Mouse (Mus musculus) yolk sac, embryonic 10.5 days (tissue): ENCODE measurements around the gene Timeless.
"Not testable (repeated sequence)": the region's sequence is repeated elsewhere in the genome, so short reads cannot be mapped to it uniquely, and the experiment has no call there.

Source experiments
- DNase-seq: peaks from one replicate; pipeline ENCODE4 v3.0.0-alpha.2; 2017; ENCODE audit warnings: low spot score

Gene Timeless

DNA sequence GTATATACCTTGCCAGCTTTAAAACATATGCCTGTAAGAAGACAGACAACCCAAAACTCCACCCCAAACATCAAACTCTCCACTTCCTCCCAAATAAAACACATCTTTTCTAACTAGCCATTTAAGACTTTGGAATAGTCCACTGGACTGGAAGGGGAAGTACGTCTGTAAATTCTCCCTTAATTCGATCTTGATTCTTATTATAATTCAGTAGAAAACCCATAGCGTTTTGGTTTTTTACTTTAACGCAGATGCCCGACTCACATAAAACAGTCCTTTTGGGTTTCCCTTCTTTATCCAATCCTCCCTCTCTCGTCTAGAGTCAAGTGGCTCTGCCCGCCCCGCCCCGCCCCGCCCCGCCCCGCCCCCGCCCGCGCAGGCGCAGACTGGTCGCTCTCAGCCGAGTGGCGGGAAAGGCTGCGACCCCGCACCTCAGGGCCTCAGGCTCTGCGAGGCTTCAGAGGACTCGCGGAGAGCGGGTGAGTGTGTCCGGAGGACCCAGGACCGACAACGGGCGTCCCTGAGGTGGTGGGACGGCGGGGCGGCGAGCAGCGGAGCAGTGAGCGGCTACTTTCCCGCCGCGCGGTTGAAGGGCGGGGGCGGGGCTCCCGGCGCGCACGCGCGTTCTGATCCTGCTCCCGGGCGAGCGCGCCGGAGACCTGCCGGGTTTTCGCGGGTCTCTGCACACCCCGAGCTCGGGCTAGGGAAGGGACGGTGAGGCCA lies at the start of gene Timeless:
Timeless (plus strand) TSS at position 369 of the 723 bp plus-strand sequence.
- peak; percentile 89 for DNase-seq

DNA sequence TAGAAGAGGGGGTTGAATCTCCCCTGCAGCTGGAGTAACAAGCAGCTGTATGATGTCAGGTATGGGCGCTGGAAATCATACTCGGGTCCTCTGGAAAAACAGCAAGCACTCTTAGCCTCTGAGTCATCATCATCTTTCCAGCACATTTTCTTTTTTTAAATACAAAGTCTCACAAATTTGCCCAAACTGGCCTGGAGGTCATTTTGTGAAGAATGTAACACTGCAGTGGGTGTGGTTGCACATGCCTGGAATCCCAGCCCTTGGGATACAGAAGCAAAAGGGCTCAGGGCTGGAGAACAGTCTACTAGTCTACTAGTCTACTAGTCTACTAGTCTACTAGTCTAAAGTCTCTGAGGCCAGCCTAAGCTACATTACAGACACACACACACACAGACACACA lies 47.6 kb upstream of the Timeless start:
- no peak for DNase-seq

DNA sequence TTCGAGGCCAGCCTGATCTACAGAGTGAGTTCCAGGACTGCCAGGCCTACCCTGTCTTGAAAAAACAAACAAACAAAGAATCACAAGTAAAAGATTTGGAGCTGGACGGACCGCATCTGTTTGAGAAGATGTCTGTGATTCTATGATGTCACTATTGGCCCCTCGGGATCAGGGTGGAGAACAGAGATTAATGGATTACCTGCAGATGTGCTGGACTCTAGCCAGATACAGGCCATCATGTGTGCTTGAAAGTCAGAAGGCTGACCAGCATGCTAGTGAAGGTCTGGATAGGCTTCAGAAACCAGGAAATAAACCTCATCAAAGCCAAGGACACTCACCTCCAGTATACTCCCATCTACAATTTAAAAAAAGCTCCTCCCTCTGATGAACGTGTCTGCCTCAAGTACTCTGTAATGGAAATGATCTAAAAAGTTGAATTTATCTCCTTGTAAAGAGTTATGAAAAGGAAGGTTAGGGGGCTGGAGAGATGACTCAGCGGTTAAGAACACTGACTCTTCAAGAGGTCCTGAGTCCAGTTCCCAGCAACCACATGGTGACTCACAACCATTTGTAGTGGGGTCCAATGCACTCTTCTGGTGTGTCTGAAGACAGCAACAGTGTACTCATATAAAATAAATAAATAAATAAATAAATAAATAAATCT lies 46.5 kb upstream of the Timeless start:
- DNase-seq: no peak

DNA sequence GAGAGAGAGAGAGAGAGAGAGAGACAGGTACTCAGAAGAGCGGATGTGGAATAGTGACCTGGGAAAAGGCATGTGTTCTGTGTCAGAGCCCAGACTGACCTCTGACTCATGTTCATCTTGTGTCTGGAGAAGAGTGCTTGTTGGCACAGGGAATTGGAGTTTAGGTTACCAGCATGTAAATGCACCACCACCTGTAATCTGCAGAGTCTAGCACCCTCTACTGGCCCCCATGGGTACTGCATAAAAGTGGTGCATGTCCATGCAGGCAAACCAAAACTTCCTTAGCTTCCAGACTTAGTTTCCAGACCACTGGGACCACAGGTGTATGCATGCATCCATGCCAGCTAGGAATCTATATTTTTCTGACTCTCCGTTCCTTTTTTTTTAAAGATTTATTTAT lies 45.9 kb upstream of the Timeless start:
- peak; percentile 82 for DNase-seq

GRCm38 (mm10) chr10:128187181-128187605 lies 44.7 kb upstream of the Timeless start:
- no peak for DNase-seq

- no peak for DNase-seq
These were observed 43.5 kb upstream of the Timeless start for GRCm38 (mm10) chr10:128188242-128188877.

DNA sequence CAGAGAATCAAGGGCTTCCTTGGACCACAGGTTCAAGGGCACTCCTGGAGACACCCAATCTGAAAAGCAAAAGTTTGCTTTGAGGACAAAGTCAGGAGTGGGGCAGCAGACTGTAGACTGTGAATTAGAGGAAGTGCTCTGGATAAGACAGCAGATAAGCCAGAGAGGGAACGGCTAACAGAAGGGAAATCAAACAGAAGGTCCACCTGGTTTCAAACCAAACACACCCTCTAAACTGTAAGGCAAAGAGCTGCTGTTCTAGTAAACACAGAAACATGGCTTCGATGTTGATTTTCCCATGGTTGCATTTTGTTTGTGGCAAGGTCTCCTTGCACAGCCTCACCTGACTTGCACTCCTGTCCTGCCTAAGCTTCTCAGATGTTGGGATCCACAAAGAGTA lies 40.4 kb upstream of the Timeless start:
- DNase-seq: no peak

- not testable (repeated sequence) for DNase-seq
These were observed 39.7 kb upstream of the Timeless start for GRCm38 (mm10) chr10:128192030-128192766.

GRCm38 (mm10) chr10:128193113-128193512 lies 38.8 kb upstream of the Timeless start:
- no peak for DNase-seq

DNA sequence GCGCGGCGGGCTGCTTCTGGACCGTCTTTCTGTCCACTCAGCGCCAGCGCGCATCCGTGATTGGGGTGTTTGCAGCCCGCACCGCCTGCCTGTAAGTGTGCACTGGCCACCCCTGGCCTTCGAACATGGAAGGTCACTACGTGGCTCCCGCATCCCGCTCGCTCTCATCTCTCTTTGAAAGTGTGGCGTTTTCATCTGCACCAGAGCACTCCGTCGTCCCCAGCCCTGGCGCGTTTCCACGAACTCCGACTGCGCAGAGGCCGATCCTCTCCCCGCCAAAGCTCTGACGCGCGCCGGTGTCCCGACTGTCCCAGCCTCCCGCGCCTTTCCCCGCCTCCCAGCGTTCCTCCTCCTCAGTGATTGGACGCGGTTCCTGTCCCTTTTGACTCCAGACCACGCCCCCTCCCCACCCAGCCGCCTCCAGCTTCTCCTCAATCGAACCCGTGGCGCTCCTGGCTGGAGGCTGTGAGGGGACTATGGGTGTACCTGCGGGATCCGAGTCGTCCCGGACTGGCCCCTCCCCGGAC lies 37.8 kb upstream of the Timeless start, which contains the start of gene Gls2:
Gls2 (plus strand) TSS at position 434 of the 527 bp plus-strand sequence.
- peak; percentile 99 for DNase-seq

- DNase-seq: no peak
These were observed 37.1 kb upstream of the Timeless start for GRCm38 (mm10) chr10:128194551-128195461.

DNA sequence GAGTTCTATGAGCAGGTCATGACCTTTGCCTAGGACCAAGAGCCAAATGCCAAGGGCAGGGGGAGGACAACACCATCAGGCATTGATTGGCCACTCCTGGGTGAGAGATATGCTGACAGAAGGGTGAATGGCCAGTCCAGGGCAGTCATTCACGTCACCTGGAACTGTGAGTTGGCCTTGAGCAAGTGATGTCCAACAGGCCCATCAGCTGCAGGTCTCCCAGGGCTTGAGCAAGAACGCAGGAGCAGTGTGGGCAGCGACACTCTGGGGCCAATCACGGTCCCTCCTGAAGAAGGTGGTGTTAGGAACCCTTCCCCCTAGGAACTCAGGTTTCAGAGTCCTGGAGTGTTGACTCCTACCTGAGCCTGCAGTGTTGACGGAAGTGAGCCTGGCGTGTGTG lies 30.0 kb upstream of the Timeless start:
- peak; percentile 26 for DNase-seq

DNA sequence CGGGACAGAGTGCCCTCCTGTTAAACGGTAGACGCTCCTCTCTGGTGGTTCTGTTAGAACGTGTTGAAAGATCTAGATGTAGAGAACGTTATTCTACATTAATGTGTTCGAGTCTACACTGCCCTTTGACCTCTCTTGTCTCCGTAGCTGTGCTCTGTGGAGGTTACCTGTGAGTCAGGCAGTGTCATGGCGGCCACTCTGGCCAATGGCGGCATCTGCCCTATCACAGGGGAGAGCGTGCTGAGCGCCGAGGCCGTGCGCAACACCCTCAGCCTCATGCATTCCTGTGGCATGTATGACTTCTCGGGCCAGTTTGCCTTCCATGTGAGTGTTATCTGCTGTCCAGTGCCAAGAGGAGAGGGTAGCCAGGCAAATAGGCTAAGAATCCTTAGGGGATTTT lies 26.9 kb upstream of the Timeless start:
- DNase-seq: peak; percentile 55

DNA sequence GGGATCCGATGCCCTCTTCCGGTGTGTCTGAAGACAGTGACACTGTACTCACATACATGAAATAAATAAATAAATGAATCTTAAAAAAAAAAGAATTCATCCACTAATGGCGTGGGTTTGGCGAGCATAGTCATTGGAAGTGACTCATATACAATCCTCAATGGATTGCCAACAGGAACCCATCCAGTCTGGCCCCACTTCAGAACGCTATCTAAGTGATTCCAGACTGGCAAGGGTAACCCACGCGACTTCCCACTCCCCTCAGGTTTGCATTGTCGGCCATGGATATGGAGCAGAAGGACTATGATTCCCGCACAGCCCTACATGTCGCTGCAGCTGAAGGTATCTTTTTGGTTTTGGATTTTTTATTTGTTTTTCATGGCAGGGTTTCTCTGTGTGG lies 23.5 kb upstream of the Timeless start:
- DNase-seq: no peak

DNA sequence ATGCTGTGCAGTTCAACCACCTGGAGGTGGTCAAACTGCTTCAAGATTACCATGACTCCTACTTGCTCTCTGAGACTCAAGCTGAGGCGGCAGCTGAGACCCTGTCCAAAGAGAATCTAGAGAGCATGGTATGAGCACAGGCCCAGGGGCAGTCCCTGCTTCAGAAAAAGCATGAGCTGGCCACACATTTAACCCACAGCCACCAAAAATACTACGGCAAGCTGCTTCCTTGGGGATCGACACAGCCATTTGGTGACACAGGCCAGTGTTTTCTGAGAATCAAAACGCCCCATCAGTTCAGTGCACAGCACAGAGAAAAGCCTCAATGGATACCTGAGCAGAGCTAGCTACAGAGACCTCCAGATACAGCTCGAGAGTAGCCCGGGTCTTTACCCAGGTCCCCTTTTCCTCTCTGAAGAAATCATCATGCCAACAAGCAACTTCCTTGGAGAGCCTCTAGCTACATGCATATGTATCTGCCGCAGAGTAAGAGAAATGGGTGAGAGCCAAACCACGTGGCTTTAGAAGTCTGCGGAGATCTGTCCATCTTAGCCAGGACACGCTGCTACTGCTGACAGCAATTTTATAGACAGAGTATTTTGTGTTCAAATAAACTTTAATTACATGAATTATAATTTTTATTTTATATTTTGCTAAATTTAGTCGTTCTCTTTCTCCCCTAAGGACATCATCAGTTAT lies 22.4 kb upstream of the Timeless start:
- no peak for DNase-seq

DNA sequence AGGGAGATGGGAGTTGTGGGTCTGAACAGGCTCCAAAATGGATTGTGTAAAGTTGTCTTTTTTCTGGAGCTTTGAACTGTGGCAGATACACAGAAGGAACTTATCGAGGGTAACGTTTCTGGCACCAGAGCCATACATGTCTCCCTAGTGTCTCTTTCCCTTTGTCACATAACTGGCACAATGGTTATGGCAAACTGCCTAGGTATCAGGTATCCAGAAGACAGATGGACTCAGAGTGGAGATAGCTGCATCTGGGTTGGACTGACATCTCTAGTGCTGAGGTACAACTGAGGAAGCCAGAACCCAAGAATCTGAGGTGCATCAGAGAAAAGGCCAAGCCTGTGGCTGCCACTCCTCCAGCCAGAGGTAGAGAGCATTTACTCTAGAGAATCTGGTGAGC lies 21.7 kb upstream of the Timeless start:
- no peak for DNase-seq

- DNase-seq: no peak
These were observed 20.9 kb upstream of the Timeless start for GRCm38 (mm10) chr10:128210954-128211353.

- peak; percentile 88 for DNase-seq
These were observed 20.3 kb upstream of the Timeless start, which contains the start of gene Spryd4 for GRCm38 (mm10) chr10:128211390-128212108. Gene Spryd4 (minus strand): TSS chr10:128211807.

DNA sequence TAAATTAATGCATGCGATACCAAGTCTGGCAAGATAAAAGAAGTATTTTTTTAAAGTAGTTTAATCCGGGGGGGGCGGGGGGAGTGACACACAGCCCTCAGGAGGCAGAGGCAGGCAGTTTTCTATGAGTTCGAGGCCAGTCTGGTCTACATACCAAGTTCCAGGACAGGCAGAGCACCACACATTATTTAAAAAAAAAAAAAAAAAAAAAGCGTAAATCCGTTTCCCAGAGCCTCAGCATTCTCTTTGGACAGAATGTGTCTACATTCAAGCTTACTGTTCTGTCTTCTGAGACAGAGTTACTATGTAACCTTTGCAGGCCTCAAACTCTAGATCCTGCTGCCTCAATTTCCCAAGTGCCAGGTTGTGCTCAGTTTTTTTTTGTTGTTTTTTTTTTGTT lies 19.7 kb upstream of the Timeless start:
- DNase-seq: no peak
